Mouse (Mus musculus): ENCODE results near the gene C1qtnf2.

DNA sequence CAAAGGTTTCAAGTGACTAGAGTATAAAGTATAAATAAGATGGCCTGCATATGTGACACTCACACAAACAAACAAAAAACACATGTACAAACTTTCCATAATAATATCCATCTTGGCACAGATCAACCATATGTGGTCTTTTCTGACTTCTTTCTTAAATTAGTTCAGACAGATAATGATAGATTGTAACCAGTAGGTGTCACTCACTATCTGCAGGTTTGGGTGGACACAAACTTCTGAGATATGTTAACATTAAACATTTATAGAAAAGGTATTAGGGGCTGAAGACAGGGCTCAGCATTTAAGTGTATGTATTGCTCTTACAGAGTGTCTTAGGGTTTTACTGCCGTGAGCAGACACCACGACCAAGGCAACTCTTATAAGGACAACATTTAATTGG, 21.8 kb upstream of the C1qtnf2 start:
- no peak for TF ChIP-seq POLR2A (IDR thresholded peaks at IDR 0.05; ENCODE audit: control insufficient read depth, low read depth, low read length)
- no peak for TF ChIP-seq CTCF (IDR thresholded peaks at IDR 0.05; ENCODE audit: control insufficient read depth, insufficient read depth, insufficient replicate concordance, low read depth, low read length)

Measured in testis, adult 2 months (tissue).